Mouse (Mus musculus): ENCODE data around the gene Wdr63. TPM values are rescaled to one million over a fixed set of nuclear protein-coding genes. Genes with fewer than 3 reads are reported as not detected.
"Not testable (repeated sequence)": the region's sequence is repeated elsewhere in the genome, so short reads cannot be mapped to it uniquely, and the experiment has no call there.

Wdr63 gene
- polyA plus RNA-seq, 1 experiment from 2014 or later: 0.09 TPM

DNA sequence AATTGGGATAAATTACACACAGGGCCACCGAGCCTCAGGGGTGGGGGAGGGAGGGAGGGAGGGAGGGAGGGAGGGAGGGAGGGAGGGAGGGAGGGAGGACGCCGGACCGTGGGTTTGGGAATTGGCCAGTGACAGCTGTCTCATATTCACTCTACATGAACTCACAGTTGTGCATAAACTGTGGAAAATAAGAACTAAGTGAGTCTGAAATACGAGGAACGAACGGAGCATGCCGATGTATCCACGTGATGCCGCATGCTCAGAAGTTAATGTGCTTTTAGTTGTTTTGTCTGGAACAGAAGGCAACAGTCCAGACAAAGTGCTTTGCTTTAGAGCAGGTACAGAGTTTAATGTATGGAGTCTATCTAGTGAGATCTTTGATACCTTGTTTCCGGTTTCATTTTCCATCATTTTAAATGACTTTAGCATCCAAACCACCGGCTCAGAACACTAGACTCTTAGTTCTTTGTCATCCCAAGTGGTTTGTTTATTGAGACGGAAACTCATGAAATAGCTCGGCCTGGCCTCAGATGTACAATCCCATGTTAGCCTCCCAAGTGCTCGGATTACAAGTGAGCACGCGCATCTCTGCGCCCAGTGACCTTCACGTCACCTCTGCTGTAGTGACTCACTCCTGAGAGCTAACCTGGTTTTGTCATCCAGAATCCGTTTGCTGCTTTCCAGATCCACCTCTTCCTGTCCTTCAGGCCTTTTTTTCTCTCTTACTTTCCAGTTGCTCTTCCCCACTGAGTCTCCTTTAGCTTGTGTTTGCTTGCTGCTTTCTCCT lies 97.9 kb downstream of the Wdr63 start:
- Histone ChIP-seq H3K27me3 (no peaks in the 10 kb centered on the region), H3K9me3 (replicated peaks) (no peaks in the 10 kb centered on the region), H3K9ac (no peak overlapping the region), H3K4me3 (no peak overlapping the region), H3K4me2 (no peak overlapping the region), H3K36me3 (peaks cover 36% of the 10 kb centered on the region), H3K27ac (peak overlapping the region; percentile 66), H3K4me1 (replicated peaks) (peaks cover 19% of the 10 kb centered on the region)
- 47% methylated on average over 19 of the region's 20 CpGs for WGBS
- no peak for ATAC-seq (replicated peaks; ENCODE audit: insufficient number of reproducible peaks, insufficient read depth, low FRiP score, low read depth)

- Histone ChIP-seq H3K4me1 (replicated peaks) (peaks cover 19% of the 10 kb centered on the region), H3K27ac (no peak overlapping the region), H3K36me3 (peaks cover 38% of the 10 kb centered on the region), H3K4me2 (no peak overlapping the region), H3K4me3 (no peak overlapping the region), H3K9ac (no peak overlapping the region), H3K27me3 (no peaks in the 10 kb centered on the region), H3K9me3 (replicated peaks) (no peaks in the 10 kb centered on the region)
- ATAC-seq (replicated peaks; ENCODE audit: insufficient number of reproducible peaks, insufficient read depth, low FRiP score, low read depth): 0 out of 2 replicates have a peak, but pooled peaks have one; percentile 23
- WGBS: 66% methylated on average over 6 of the region's 6 CpGs
Observed at GRCm38 (mm10) chr3:146007872-146008271, 100.1 kb downstream of the Wdr63 start.

- H3K27ac ChIP-seq: no peak overlapping the region
- H3K4me2 ChIP-seq: no peak overlapping the region
- no peaks in the 10 kb centered on the region for H3K9me3 ChIP-seq (replicated peaks)
- no peak for ATAC-seq (replicated peaks; ENCODE audit: insufficient number of reproducible peaks, insufficient read depth, low FRiP score, low read depth)
- H3K9ac ChIP-seq: no peak overlapping the region
- H3K4me3 ChIP-seq: no peak overlapping the region
- 88% methylated on average over 14 of the region's 14 CpGs for WGBS
- H3K27me3 ChIP-seq: no peaks in the 10 kb centered on the region
- H3K36me3 ChIP-seq: peaks cover 61% of the 10 kb centered on the region
- H3K4me1 ChIP-seq (replicated peaks): peaks cover 7% of the 10 kb centered on the region; the same call in 1 of the 2 replicates
Observed at GRCm38 (mm10) chr3:146004347-146005051, 103.4 kb downstream of the Wdr63 start.

DNA sequence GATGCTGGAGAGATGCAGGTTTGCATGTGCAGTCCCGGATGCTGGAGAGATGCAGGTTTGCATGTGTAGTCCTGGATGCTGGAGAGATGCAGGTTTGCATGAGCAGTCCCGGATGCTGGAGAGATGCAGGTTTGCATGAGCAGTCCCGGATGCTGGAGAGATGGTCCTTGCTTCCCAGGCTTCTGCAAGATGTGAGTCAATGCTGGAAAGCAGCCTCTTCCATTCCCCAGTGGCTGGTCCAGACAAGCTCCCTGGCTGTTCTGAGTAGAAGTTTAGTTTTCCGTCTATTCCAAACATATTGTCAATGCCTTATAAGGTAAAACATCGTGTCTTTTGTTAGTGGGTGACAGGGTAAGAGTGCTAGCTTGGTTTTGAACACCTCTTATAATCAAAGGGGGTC lies 111.4 kb downstream of the Wdr63 start:
- not testable (repeated sequence) for H3K4me2 ChIP-seq; H3K9ac ChIP-seq; H3K27me3 ChIP-seq; ATAC-seq (replicated peaks; ENCODE audit: insufficient number of reproducible peaks, insufficient read depth, low FRiP score, low read depth); H3K9me3 ChIP-seq (replicated peaks); H3K27ac ChIP-seq; H3K4me3 ChIP-seq
- Histone ChIP-seq H3K36me3 (peaks cover 24% of the 10 kb centered on the region), H3K4me1 (replicated peaks) (peaks cover 22% of the 10 kb centered on the region)
- 74% methylated on average over 5 of the region's 5 CpGs for WGBS

- 68% methylated on average over 5 of the region's 5 CpGs for WGBS
- no peaks in the 10 kb centered on the region for H3K9me3 ChIP-seq (replicated peaks)
- H3K4me1 ChIP-seq (replicated peaks): peaks cover 26% of the 10 kb centered on the region
- no peak overlapping the region for H3K9ac ChIP-seq
- H3K4me3 ChIP-seq: no peak overlapping the region
- no peak overlapping the region for H3K4me2 ChIP-seq
- no peak overlapping the region for H3K27ac ChIP-seq
- ATAC-seq (replicated peaks; ENCODE audit: insufficient number of reproducible peaks, insufficient read depth, low FRiP score, low read depth): no peak
- H3K27me3 ChIP-seq: no peaks in the 10 kb centered on the region
- H3K36me3 ChIP-seq: peaks cover 16% of the 10 kb centered on the region
Observed at GRCm38 (mm10) chr3:145995489-145995888, 112.4 kb downstream of the Wdr63 start.

- peaks cover 28% of the 10 kb centered on the region for H3K4me1 ChIP-seq (replicated peaks)
- no peaks in the 10 kb centered on the region for H3K27me3 ChIP-seq
- H3K36me3 ChIP-seq: peaks cover 5% of the 10 kb centered on the region
- H3K9me3 ChIP-seq (replicated peaks): no peaks in the 10 kb centered on the region
- H3K9ac ChIP-seq: no peak overlapping the region
- WGBS: 70% methylated on average over 14 of the region's 14 CpGs
- H3K4me3 ChIP-seq: no peak overlapping the region
- peak overlapping the region; percentile 67; the same call in 1 of the 2 replicates for H3K27ac ChIP-seq
- ATAC-seq (replicated peaks; ENCODE audit: insufficient number of reproducible peaks, insufficient read depth, low FRiP score, low read depth): no peak
- peak overlapping the region; percentile 65 for H3K4me2 ChIP-seq
Observed at GRCm38 (mm10) chr3:145993481-145994201, 114.3 kb downstream of the Wdr63 start.

- WGBS: 42% methylated on average over 10 of the region's 10 CpGs
- Histone ChIP-seq H3K4me3 (peak overlapping the region; percentile 51), H3K27me3 (no peaks in the 10 kb centered on the region), H3K36me3 (no peaks in the 10 kb centered on the region), H3K27ac (peak overlapping the region; percentile 67), H3K9ac (peak overlapping the region; percentile 29; the same call in 1 of the 2 replicates), H3K9me3 (replicated peaks) (no peaks in the 10 kb centered on the region), H3K4me1 (replicated peaks) (peaks cover 30% of the 10 kb centered on the region), H3K4me2 (peak overlapping the region; percentile 65)
- no peak for ATAC-seq (replicated peaks; ENCODE audit: insufficient number of reproducible peaks, insufficient read depth, low FRiP score, low read depth)
Observed at GRCm38 (mm10) chr3:145992796-145993195, 115.1 kb downstream of the Wdr63 start.

- Histone ChIP-seq H3K27ac (peak overlapping the region; percentile 67), H3K4me2 (peak overlapping the region; percentile 65), H3K4me3 (peak overlapping the region; percentile 51), H3K27me3 (no peaks in the 10 kb centered on the region), H3K4me1 (replicated peaks) (peaks cover 30% of the 10 kb centered on the region), H3K36me3 (no peaks in the 10 kb centered on the region), H3K9ac (no peak overlapping the region), H3K9me3 (replicated peaks) (no peaks in the 10 kb centered on the region)
- ATAC-seq (replicated peaks; ENCODE audit: insufficient number of reproducible peaks, insufficient read depth, low FRiP score, low read depth): no peak
- 70% methylated on average over 10 of the region's 10 CpGs for WGBS
Observed at GRCm38 (mm10) chr3:145991976-145992730, 115.8 kb downstream of the Wdr63 start.

DNA sequence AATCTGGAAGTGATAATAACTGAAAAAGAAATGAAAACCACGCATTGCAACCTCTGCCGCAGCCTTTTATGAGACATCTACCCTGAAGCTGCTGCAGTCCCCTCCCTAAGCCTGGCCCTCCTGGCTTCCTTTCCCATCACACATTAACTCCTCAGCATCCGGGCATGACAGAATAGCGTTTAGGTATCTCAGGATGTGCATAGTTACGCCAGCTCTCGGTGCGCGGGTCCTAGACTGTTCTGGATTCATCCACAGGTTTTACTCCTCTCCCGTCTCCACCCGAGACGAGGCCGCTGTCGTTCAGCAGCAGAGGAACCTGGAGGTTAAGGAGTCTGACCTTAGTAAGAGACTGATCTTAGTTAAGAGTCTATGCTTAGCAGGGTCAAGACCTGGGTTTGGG lies 116.8 kb downstream of the Wdr63 start:
- 53% methylated on average over 13 of the region's 13 CpGs for WGBS
- H3K4me1 ChIP-seq (replicated peaks): peaks cover 30% of the 10 kb centered on the region
- peak overlapping the region; percentile 51 for H3K4me3 ChIP-seq
- H3K27me3 ChIP-seq: no peaks in the 10 kb centered on the region
- H3K4me2 ChIP-seq: peak overlapping the region; percentile 65
- no peaks in the 10 kb centered on the region for H3K36me3 ChIP-seq
- H3K9ac ChIP-seq: peak overlapping the region; percentile 42
- H3K27ac ChIP-seq: peak overlapping the region; percentile 51
- no peaks in the 10 kb centered on the region for H3K9me3 ChIP-seq (replicated peaks)
- ATAC-seq (replicated peaks; ENCODE audit: insufficient number of reproducible peaks, insufficient read depth, low FRiP score, low read depth): no peak
